Mouse (Mus musculus) thymus, adult 2 months (tissue): Measurements from ENCODE around the gene Gsdmc4.
"Not testable (repeated sequence)": the region's sequence is repeated elsewhere in the genome, so short reads cannot be mapped to it uniquely, and the experiment has no call there.

Experiments used
- CTCF ChIP-seq: fragments of 200-500 bp; IDR thresholded peaks from 2 replicates; pipeline ENCODE4 v1.5.1; 2012; ENCODE audit warnings: mild to moderate bottlenecking, control low read depth, low read length, moderate library complexity, borderline replicate concordance; ENCODE audit not compliant: control insufficient read depth, poor library complexity, insufficient read depth; ENCODE audit errors: extremely low read depth
- POLR2A ChIP-seq: fragments of 200-500 bp; IDR thresholded peaks from 2 replicates; pipeline ENCODE4 v1.6.1; 2012; ENCODE audit warnings: mild to moderate bottlenecking, low read length, control low read depth, moderate library complexity; ENCODE audit not compliant: control insufficient read depth, poor library complexity, insufficient read depth; ENCODE audit errors: extremely low read depth

DNA sequence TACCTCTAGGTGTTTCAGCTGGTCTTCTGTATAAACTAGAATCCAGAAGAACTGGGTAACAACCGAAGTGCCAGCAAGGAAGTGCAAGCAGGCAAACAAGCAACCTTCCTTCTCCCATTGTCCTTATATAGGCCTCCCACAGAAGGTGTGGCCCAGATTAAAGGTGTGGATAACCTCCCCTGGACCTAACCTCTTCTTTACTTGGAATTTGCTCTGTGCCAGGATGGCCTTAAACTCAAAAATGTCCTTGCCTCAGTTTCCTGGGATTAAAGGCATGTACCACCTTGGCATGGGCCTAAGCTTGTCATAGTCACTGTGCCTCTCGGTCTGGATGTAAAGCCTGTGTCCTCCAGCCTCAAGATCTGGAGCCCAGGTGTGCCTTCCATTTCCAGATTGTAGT lies at the start of gene Gsdmc4:
- TF ChIP-seq POLR2A, CTCF: not testable (repeated sequence)
